Comparison of ENCODE assay signal across 12 mouse cellular contexts in genomic region chr8:121967977-121968376, GRCm38 (mm10). TPM values are rescaled to one million over a fixed set of nuclear protein-coding genes. Genes with fewer than 3 reads are reported as not detected.
A peak's percentile ranks its signal among the peaks of the same experiment; 100 is the strongest.
DNase-seq lines count a peak whose midpoint lies in the region; ATAC-seq and TF ChIP-seq lines count a peak whose summit lies in the region.
"Had no signal": no experiment of that assay in that cellular context is flagged by ENCODE, and none has a peak within 500 bp of the region (broad histone marks: within the 10 kb centered on the region; RNA-seq: fewer than 3 reads in every experiment).

No protein-coding gene starts in this region.

- TF ChIP-seq CTCF in lung, postnatal 0 days (IDR thresholded peaks at IDR 0.05): no peak

- no peak overlapping the region for H3K4me3 ChIP-seq in forebrain, embryonic 13.5 days
- H3K4me3 ChIP-seq in forebrain, embryonic 11.5 days (ENCODE audit: low read depth, low read length): no peak overlapping the region
- H3K4me3 ChIP-seq in lung, embryonic 16.5 days (ENCODE audit: low read length): no peak overlapping the region
- H3K4me3 ChIP-seq in lung, postnatal 0 days (ENCODE audit: low read depth, low read length): no peak overlapping the region
- H3K4me3 ChIP-seq in heart, embryonic 10.5 days: no peak overlapping the region
- no peak overlapping the region for H3K4me3 ChIP-seq in limb, embryonic 15.5 days

- no peak for DNase-seq in forebrain, embryonic 11.5 days (ENCODE audit: low spot score)
- no peak for DNase-seq in lung, postnatal 0 days (ENCODE audit: low spot score)
- DNase-seq in heart, embryonic 10.5 days (ENCODE audit: low spot score): no peak
- no peak for DNase-seq in spleen, postnatal 4 days (ENCODE audit: low spot score in 2 of 2)
- DNase-seq in thymus, adult 18-20 months: no peak
- DNase-seq: cerebellum, adult 9-11 months; gastrocnemius, postnatal 10 days had no signal

- no peaks in the 10 kb centered on the region for H3K27me3 ChIP-seq in forebrain, embryonic 13.5 days
- H3K27me3 ChIP-seq in forebrain, embryonic 11.5 days (ENCODE audit: control insufficient read depth, insufficient read depth, low read length): no peaks in the 10 kb centered on the region
- no peaks in the 10 kb centered on the region for H3K27me3 ChIP-seq in lung, embryonic 16.5 days (ENCODE audit: control insufficient read depth, insufficient read depth, low read depth, low read length)
- no peaks in the 10 kb centered on the region for H3K27me3 ChIP-seq in lung, postnatal 0 days (replicated peaks; ENCODE audit: insufficient read depth, low read length)
- H3K27me3 ChIP-seq in heart, embryonic 10.5 days (ENCODE audit: insufficient read depth, poor library complexity, severe bottlenecking): no peaks in the 10 kb centered on the region
- H3K27me3 ChIP-seq in limb, embryonic 15.5 days: no peaks in the 10 kb centered on the region

- H3K27ac ChIP-seq in forebrain, embryonic 13.5 days: peak overlapping the region; percentile 17; the same call in 1 of the 2 replicates
- H3K27ac ChIP-seq in forebrain, embryonic 11.5 days (ENCODE audit: low read depth, low read length): no peak overlapping the region
- H3K27ac ChIP-seq in lung, embryonic 16.5 days (ENCODE audit: low read length): peak overlapping the region; percentile 10; the same call in 1 of the 2 replicates
- H3K27ac ChIP-seq in lung, postnatal 0 days (ENCODE audit: low read length): no peak overlapping the region
- 0 out of 2 replicates have a peak overlapping the region, but pooled peaks have one; percentile 52 for H3K27ac ChIP-seq in heart, embryonic 10.5 days
- H3K27ac ChIP-seq in limb, embryonic 15.5 days: peak overlapping the region; percentile 66
- H3K27ac ChIP-seq: macrophage had no signal

- peaks cover 7% of the 10 kb centered on the region; the same call in 1 of the 2 replicates for H3K36me3 ChIP-seq in forebrain, embryonic 13.5 days (ENCODE audit: poor library complexity, severe bottlenecking)
- H3K36me3 ChIP-seq in forebrain, embryonic 11.5 days (ENCODE audit: control insufficient read depth, insufficient read depth, low read length): no peaks in the 10 kb centered on the region
- H3K36me3 ChIP-seq in lung, embryonic 16.5 days (ENCODE audit: control insufficient read depth, insufficient read depth, low read length): no peaks in the 10 kb centered on the region
- no peaks in the 10 kb centered on the region for H3K36me3 ChIP-seq in lung, postnatal 0 days (ENCODE audit: insufficient read depth, low read length)
- H3K36me3 ChIP-seq in heart, embryonic 10.5 days: peaks cover 2% of the 10 kb centered on the region; the same call in 1 of the 2 replicates
- H3K36me3 ChIP-seq in limb, embryonic 15.5 days: 0 out of 2 replicates have a peak, but pooled peaks cover 5% of the 10 kb centered on the region

- H3K9me3 ChIP-seq in forebrain, embryonic 13.5 days (replicated peaks): no peaks in the 10 kb centered on the region
- no peaks in the 10 kb centered on the region for H3K9me3 ChIP-seq in forebrain, embryonic 11.5 days (ENCODE audit: control insufficient read depth, low read length)
- no peaks in the 10 kb centered on the region for H3K9me3 ChIP-seq in lung, embryonic 16.5 days (ENCODE audit: control insufficient read depth, low read length)
- H3K9me3 ChIP-seq in lung, postnatal 0 days (ENCODE audit: low read length): no peaks in the 10 kb centered on the region
- H3K9me3 ChIP-seq in heart, embryonic 10.5 days: no peaks in the 10 kb centered on the region
- no peaks in the 10 kb centered on the region for H3K9me3 ChIP-seq in limb, embryonic 15.5 days

- H3K4me1 ChIP-seq in forebrain, embryonic 13.5 days: peaks cover 47% of the 10 kb centered on the region
- H3K4me1 ChIP-seq in forebrain, embryonic 11.5 days (replicated peaks; ENCODE audit: control insufficient read depth, insufficient read depth, low read length): peaks cover 22% of the 10 kb centered on the region
- H3K4me1 ChIP-seq in lung, embryonic 16.5 days (replicated peaks; ENCODE audit: control insufficient read depth, insufficient read depth, low read length): peaks cover 15% of the 10 kb centered on the region
- peaks cover 7% of the 10 kb centered on the region; the same call in 1 of the 2 replicates for H3K4me1 ChIP-seq in lung, postnatal 0 days (ENCODE audit: insufficient read depth, low read depth, low read length)
- peaks cover 63% of the 10 kb centered on the region for H3K4me1 ChIP-seq in heart, embryonic 10.5 days
- H3K4me1 ChIP-seq in limb, embryonic 15.5 days: peaks cover 63% of the 10 kb centered on the region

- no peak overlapping the region for H3K4me2 ChIP-seq in forebrain, embryonic 13.5 days
- H3K4me2 ChIP-seq in forebrain, embryonic 11.5 days (ENCODE audit: low read depth, low read length, severe bottlenecking): no peak overlapping the region
- no peak overlapping the region for H3K4me2 ChIP-seq in lung, embryonic 16.5 days (ENCODE audit: low read depth, low read length)
- no peak overlapping the region for H3K4me2 ChIP-seq in lung, postnatal 0 days (replicated peaks; ENCODE audit: low read depth, low read length)
- no peak overlapping the region for H3K4me2 ChIP-seq in limb, embryonic 15.5 days

- WGBS in forebrain, embryonic 13.5 days: 60% methylated on average over 4 of the region's 4 CpGs
- WGBS in forebrain, embryonic 11.5 days: 51% methylated on average over 4 of the region's 4 CpGs
- WGBS in lung, embryonic 16.5 days: 43% methylated on average over 4 of the region's 4 CpGs
- WGBS in lung, postnatal 0 days: 28% methylated on average over 4 of the region's 4 CpGs
- 57% methylated on average over 4 of the region's 4 CpGs for WGBS in heart, embryonic 10.5 days
- WGBS in limb, embryonic 15.5 days: 27% methylated on average over 4 of the region's 4 CpGs

- TF ChIP-seq EP300 in lung, postnatal 0 days (IDR thresholded peaks at IDR 0.05): no peak

- 0 out of 2 replicates have a peak overlapping the region, but pooled peaks have one; percentile 19 for H3K9ac ChIP-seq in forebrain, embryonic 13.5 days
- no peak overlapping the region for H3K9ac ChIP-seq in forebrain, embryonic 11.5 days (ENCODE audit: low read length)
- no peak overlapping the region for H3K9ac ChIP-seq in lung, embryonic 16.5 days (ENCODE audit: low read length)
- H3K9ac ChIP-seq in lung, postnatal 0 days (replicated peaks; ENCODE audit: low read depth): no peak overlapping the region
- H3K9ac ChIP-seq in limb, embryonic 15.5 days: no peak overlapping the region

- no peak for ATAC-seq in forebrain, embryonic 13.5 days
- ATAC-seq in forebrain, embryonic 11.5 days (replicated peaks; ENCODE audit: low FRiP score): no peak
- no peak for ATAC-seq in lung, embryonic 16.5 days (ENCODE audit: low read depth)
- ATAC-seq in lung, postnatal 0 days: no peak
- ATAC-seq in limb, embryonic 15.5 days (ENCODE audit: insufficient number of reproducible peaks, low FRiP score, low TSS enrichment, low read depth): no peak

RNA-seq across cellular contexts. Expression of gene Banp, which starts 18.4 kb away (rescaled TPM):
- polyA plus RNA-seq in forebrain, embryonic 13.5 days (2015; fragmentation: Nextera tagmentation; extraction: Ambion mirVana): 57.5 and 60.9 TPM in 2 replicates
- polyA plus RNA-seq in forebrain, embryonic 11.5 days (2014; fragmentation: Nextera tagmentation; extraction: Ambion mirVana): 53.1 and 60.9 TPM in 2 replicates
- polyA plus RNA-seq in lung, embryonic 16.5 days (2015; fragmentation: Nextera tagmentation; extraction: Ambion mirVana): 50.7 and 53.0 TPM in 2 replicates
- 17.1 and 30.7 TPM in 2 replicates for polyA plus RNA-seq in lung, postnatal 0 days (2015; fragmentation: Nextera tagmentation; extraction: Ambion mirVana)
- 35.8 and 58.5 TPM in 2 replicates for polyA plus RNA-seq in heart, embryonic 10.5 days (2016; fragmentation: Nextera tagmentation; extraction: Ambion mirVana)
- polyA plus RNA-seq in limb, embryonic 15.5 days (2015; fragmentation: Nextera tagmentation; extraction: Ambion mirVana): 42.3 and 44.8 TPM in 2 replicates

RNA-seq across cellular contexts. Expression of gene Car5a, which starts 23.3 kb away (rescaled TPM):
- polyA plus RNA-seq in forebrain, embryonic 13.5 days (2015; fragmentation: Nextera tagmentation; extraction: Ambion mirVana): 0.25 TPM in 1 of 2 replicates, not detected in the other
- polyA plus RNA-seq in forebrain, embryonic 11.5 days (2014; fragmentation: Nextera tagmentation; extraction: Ambion mirVana): not detected in 2 replicates
- not detected in 2 replicates for polyA plus RNA-seq in lung, embryonic 16.5 days (2015; fragmentation: Nextera tagmentation; extraction: Ambion mirVana)
- 0.37 and 0.61 TPM in 2 replicates for polyA plus RNA-seq in lung, postnatal 0 days (2015; fragmentation: Nextera tagmentation; extraction: Ambion mirVana)
- not detected in 2 replicates for polyA plus RNA-seq in heart, embryonic 10.5 days (2016; fragmentation: Nextera tagmentation; extraction: Ambion mirVana)
- 0.17 TPM in 1 of 2 replicates, not detected in the other for polyA plus RNA-seq in limb, embryonic 15.5 days (2015; fragmentation: Nextera tagmentation; extraction: Ambion mirVana)
- polyA plus RNA-seq: C2C12, macrophage had no signal

Comparison
In these comparisons a context has a peak if more than half of its experiments do, and no peak if none do; other contexts are left out.
1. H3K27ac ChIP-seq: peak in forebrain, embryonic 13.5 days (single experiment), lung, embryonic 16.5 days (single experiment), heart, embryonic 10.5 days (single experiment) and limb, embryonic 15.5 days (single experiment); none in forebrain, embryonic 11.5 days (single experiment) and lung, postnatal 0 days (single experiment).